Mouse (Mus musculus) cerebellum, adult (tissue): Measurements from ENCODE around the gene Gpr132.
"Not testable (repeated sequence)": the region's sequence is repeated elsewhere in the genome, so short reads cannot be mapped to it uniquely, and the experiment has no call there.

Source experiments
- ATAC-seq: cut with Nextera tagmentation; 2 replicates; pipeline ENCODE4 v1.9.2; 2017; ENCODE audit warnings: mild to moderate bottlenecking, moderate library complexity, mixed read lengths; ENCODE audit not compliant: insufficient number of reproducible peaks, low FRiP score, low TSS enrichment

Gpr132 gene

DNA sequence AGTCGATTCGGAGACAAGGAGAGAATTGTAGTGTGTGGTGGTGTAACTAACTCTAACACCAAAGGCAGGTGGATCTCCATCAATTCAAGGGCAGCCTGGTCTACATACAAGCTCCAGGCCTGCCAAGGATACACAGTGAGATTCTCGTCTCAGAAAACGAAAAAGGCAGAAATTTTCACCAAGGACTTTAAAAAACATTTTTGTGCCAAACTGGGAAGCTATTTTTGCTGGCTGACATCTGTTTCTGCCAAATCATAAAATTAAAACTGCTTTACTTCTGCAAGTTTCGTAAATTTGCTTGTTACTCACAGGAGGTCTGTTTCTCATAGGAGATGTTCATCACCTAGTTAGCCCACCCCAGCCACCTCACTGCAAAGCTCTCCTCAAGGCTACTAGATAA lies 42.1 kb downstream of the Gpr132 start:
- no peak for ATAC-seq

DNA sequence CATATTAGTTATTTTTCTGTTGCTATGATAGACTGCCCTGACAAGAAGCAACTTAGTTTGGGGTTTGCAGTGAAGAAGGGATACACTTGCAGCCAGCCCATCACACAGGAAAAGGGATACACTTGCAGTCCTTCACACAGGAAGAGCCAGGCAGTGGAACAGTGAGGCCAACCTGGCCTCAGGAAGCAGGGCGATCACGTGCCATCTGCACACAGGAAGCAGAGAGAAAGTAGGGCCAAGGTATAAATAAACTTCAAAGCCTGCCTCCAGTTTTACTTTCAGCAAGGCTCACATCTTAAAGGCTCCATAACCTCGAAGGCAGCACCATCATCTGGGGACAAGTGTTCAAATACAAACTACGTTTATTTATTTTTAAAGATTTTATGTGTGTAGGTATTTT lies 44.8 kb downstream of the Gpr132 start:
- no peak for ATAC-seq

DNA sequence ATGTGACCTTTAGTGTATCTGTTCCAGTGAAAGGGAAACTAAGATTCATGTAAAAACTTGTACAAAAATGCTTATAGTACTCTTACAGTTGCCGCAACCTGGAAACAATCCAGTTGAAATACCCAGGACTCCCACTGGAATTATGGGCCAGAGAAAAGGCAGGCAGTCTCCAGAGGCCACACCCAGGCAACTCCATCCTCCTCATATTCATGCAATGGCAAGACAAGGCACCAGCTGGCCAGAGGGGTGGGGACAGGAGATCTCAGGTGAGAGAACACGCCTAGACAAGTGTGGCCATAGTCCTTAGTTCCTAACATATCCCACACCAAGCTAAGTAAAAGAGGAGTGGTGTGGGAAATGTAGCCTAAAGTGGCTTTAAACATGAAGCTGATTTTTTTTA lies 45.4 kb downstream of the Gpr132 start:
- no peak for ATAC-seq

DNA sequence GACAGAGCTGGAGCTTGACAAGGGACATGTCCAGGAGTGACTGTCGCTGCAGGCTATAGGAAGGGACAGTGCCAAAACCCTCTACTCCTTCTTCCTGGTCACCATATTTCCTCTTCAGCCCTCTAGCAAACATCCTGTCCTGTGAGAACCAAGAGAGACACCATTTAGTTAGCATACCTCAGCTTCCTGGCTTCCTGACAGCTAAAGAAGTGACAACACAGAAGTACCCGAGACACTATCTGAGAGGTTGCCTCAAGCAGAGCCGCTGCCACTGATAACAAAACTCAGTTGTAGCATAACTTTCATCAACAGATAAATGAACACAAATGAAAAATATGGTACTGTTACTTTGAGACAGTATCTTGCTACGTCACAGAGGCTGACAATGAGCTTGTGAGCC lies 46.1 kb downstream of the Gpr132 start:
- no peak for ATAC-seq

DNA sequence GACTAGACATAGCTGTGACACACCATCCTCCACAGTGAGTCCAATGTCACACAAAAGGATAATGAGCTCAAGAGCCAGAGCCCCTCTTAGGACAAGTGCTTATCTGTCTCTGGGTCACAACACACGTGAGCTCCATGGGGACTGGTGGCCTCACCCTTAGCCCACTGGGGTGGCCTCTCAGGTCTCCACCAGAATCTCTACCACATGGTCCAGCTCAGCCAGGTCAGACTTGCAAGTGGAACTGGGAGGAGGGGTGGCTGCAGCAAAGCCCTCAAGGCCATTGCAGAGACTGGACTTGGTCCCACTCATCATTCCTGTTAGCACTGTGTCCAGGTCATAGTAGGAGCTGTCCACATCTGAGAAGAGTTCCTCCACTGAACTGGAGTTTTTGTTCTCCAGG lies 46.8 kb downstream of the Gpr132 start:
- ATAC-seq = no peak

DNA sequence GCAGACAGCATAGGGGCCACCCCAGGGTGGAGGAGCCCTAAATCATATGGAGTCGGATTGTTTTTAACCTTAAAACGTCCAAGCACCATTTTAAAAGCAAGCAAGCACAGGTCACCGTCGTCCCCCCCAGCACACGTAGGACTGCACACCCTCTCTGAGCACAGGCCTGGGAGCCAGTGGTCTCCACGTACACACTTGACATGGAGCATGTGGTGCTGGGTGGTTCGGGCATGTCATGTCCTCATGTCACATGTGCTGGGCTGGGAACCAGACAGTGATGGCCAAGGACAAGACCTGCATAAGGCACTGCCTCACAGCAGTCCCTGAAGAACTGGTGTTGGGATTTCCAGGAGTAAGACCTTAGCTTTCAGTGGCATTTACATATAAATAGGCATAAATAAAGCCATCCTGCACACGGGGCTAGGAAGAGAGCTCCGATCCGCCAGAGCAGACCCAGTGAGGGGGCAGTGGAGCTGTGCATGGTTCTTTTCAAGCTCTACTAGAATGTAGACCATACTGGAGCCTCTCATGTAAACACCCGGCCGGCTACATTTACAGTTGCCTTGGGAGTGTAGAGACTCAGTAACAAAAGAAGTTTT lies 47.5 kb downstream of the Gpr132 start:
- ATAC-seq = no peak

DNA sequence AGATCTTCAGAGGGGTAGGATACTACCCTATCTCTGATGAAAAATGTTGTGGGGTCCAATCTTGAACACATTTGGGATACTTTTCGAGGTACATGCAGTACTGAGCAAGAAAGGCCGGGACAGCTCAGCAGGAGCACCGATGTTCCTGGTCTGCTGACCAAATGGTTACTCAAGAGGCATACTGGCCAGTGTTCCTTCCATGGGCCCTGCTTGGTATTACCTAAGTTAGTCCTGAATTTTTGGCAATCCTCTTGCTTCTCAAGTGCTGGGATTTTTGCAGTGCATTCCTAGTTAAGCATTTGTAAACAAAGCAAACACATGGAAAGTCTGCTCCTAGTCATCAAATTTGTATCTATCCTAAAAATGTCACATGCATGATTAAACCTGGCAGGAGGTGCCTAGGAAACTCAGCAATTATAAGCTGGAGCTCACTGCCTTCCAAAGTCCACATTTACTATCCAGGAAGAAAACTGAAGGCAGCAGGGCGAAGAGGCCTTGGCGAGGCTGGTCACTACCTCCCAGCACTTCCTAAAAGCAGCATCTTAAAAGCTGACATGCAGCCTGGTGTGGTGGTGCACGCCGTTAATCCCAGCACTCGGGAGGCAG lies 48.9 kb downstream of the Gpr132 start:
- no peak for ATAC-seq

DNA sequence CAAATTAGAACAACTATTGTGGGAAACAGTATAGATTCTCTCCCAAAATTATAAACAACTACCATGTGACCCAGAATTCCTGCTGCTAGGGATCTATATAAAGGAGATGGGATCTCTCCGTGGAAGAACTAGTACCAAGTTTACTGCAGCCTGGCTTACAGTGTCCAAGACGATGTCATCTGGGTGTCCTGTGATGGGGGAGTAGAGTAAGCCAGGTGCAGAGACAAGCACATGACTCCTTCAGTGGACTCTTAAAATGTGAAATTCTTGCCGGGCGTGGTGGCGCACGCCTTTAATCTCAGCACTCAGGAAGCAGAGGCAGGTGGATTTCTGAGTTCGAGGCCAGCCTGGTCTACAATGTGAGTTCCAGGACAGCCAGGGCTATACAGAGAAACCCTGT lies 51.2 kb downstream of the Gpr132 start:
- not testable (repeated sequence) for ATAC-seq

DNA sequence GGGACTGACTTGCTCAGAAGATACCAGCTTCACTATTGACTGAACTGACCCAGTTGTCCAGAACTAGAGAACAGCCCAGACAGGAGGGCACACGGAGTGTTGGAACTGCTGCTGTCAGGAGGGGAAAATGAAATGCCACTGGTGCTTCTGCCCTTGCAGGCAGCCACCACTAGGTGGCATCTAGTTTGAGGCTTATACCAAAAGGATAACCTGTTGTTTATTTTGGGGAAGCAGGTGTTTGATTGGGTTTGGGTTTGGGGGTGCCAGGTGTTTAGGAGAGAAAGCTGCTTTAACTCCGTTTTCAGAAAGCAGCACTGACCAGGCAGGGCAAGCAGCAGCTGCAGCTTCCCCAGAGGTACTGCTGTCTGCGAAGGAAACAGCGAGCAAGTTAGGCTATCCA lies 51.7 kb downstream of the Gpr132 start:
- ATAC-seq = no peak

DNA sequence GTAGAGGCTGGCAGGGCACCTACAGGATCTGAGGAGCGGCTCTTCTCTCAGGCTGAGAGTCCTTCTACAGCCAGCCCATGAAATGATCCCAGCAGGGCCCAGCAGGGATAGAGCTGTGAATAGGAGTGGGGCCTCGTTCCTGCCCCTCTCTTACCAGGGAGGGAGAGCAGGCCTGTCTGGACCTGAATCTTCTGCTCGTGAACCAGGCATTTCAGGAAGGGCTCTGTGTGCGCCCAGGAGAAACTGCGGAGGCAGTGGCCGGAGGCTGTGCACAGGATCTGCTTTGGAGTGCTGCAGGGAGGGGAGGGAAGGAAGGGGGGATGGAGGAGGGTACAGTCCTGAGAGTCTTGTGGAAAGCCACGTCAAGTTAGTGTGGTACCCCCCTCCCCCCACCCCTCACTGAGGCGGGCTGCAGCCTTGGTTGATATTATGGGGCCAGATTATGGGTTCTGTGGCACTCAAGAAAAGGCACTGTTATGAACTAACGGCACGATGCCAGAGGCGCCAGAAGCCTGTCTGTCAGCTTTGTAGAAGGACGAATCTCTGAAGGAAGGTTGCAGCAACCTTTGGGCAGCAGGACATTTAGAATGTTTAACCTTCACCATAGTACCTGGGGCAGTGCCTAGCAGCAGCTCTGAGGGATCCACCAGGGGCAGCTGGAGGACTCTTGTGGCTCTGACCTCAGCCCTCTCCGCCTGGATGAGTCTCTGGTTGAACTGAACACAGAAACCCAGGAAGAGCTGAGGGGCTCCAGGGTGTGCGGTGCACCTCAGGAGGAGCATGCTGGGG lies 53.2 kb downstream of the Gpr132 start:
- ATAC-seq = no peak

DNA sequence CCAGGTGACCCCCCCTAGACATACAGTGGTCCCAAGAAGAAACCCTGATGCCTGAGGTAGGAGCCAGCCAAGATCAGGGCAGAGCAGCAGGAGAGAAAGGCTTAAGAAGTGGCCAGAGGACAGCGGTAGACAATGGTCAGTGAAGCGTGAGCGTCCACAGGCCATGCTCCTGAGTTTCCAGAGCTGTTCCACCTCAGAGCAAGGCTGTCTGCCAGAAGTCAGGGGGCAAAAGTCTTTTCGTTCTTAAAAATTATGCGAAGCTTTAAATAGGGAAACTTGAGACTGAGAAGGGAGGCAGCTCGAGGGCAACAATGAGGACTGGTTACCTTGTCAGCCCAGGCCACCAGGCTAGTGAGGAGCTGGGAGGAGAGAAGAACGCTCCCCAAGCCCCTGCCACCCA lies 54.7 kb downstream of the Gpr132 start:
- ATAC-seq = no peak

DNA sequence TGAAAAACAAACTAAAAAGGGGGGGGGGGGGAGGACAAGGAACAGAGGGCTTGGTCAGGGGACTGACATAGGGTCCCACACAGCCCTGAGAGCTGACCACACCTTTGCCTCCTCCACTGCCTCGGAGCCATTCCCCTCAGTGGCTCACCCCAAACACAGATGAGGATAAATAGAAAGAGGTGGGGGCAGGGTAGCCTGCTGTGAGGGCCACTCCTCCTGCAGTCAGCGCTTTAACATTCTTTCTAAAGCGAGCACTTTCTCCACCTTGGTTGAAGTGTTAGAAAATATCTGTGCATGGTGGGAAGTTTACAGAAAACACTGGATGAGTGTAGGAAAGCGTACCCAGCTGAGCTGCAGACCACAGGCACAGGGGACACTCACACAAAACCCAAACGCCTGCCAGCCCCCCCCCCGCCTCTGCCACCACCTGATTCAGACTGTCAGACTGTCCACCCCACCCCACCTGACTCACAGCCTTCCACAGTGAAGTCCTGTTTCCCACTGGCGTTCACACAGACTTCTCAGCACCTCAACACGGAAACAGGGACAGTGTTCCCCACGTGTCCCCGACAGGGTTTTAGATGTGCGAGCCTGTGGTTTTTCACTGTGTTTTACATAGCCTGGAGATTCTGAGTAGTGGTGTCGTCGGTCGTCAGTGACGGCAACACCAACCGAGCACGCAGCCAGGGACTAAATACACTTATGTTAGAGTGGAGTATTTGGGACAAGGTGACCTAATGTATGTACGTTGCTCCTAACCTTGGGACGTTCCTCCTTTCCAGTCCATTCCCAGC lies 57.7 kb downstream of the Gpr132 start:
- no peak for ATAC-seq

DNA sequence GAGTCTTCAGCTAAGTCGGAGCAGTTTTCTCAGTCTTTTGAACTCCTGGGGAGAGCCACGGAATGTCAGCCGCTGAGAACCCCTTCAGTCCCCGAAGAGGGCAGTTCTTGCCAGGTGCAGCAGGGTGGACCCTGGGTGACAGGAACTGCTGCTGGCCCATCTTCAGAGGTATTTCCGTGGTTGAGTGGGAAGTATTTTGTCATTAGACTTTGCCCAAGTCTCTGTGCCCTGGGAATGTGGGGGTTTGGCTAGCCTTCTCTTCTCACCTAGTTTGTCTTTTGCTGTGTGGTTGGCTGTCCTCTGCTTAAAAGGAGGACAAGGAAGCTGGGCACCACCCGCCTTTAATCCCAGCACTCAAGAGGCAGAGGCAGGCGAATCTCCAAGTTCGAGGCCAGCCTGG lies 58.4 kb downstream of the Gpr132 start:
- ATAC-seq = no peak

DNA sequence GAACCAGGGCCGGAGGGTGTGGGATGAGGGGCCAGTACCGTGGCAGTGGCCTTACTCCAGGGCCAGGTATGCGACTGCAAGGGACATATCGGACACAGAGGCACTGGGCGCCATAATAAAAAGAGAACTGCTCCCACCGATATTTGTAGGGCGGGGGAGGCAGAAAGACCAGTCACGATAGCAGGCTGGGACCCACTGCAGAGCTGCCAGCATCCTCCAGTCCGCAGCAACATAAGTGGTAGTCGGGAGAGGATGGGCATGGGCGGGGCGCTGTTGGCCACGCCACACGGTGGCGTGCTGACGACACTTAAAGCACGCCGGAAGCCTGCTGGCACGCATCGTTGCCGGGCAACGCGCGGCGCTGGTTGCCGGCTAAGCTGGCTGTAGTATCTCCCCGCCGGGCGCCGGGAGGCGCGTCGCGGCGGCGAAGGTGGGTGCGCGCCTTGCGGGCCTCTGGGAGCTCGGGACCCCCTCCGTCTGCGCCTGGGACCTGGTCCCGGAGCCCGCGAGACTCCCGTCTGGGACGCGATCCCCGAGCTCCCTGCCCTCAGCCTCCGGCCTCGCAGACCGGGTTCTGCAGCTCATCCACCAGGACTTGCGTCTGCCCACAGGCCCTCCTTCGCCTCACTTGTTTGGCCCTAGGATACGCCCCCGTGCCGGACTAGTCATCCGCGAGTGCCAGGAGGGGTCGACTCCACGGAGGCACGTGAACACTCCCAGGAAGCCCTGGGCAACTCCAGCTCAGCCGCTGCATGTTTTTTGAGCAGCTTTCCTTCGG lies 59.3 kb downstream of the Gpr132 start, which contains the start of gene Clba1:
Clba1 (plus strand) TSS at position 351 of the 778 bp plus-strand sequence.
- ATAC-seq = peak; percentile 88

DNA sequence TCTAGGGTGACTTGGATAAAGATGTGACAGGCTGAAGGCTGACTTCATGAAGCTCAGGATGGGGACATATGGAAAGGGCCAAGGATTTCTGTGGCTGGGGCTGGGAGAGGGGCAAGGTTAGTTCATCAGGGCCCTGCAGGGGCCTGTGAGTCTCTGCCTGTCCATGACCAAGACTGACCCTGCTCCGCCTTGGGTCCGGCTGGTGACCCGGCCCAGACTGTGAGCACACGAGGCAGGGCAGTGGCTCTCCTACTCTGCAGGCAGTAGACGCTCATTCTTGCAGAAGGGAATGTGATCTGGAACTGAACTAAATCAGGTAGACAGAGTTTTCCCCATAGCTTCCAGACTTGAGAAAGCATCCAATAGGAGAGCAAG lies 59.8 kb downstream of the Gpr132 start:
- peak; percentile 12; the same call in 1 of the 2 replicates for ATAC-seq

DNA sequence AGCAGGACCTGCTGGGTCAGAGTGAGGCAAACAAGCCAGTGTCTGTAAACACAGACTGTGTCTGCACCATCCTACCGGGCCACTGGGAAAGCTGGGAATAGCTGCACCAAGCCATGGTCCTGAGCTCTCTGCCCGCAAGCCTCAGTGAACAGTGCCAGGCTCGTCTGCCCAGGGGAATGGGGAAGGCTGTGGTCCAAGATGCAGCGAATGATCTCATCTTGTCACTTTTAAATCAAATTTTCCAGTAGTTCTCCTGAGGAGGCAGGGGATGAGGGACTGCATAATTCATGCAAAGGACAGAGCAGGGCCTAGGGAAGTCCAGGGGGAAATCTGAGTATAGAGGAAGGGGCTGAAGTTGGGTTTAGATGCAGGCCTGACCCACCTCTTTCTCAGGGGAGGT lies 60.2 kb downstream of the Gpr132 start:
- no peak for ATAC-seq

DNA sequence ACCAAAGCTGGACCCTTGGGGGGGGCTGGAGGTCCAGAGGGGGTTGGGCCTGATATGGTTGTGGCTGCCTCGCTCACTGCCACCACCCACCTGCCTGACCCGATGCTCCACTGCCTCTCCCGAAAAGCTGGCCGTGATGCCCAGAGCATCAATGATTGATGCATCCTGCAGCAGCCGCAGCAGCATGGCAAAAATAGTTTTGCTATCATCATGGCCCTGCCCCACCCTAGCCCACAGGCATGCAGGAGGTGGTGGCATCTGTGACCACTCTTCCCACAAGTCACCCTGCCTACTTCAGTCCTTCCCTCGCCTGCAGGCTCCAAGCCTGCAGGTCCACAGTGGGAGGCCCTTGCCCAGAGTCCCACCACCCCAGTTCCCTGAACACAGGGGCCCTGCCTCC lies 62.0 kb downstream of the Gpr132 start:
- ATAC-seq = no peak

DNA sequence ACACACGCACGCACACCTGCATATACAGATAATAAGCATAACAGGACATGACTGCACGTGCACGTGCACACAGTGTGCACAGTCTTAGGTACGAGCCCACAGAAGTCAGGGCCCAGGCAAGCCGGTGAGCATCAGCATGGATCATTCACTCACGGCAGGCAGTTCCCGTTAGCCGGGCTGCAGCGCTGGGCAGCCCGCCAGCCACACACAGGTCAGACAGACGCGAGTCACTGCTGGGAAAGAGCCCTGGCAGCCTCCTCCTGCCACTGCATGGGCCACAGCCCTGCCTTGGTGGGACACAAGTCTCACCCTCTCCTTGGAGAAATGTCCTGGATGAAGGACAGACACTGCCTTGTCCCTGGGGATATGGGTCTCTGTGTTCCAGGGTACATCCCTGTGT lies 64.0 kb downstream of the Gpr132 start:
- no peak for ATAC-seq

DNA sequence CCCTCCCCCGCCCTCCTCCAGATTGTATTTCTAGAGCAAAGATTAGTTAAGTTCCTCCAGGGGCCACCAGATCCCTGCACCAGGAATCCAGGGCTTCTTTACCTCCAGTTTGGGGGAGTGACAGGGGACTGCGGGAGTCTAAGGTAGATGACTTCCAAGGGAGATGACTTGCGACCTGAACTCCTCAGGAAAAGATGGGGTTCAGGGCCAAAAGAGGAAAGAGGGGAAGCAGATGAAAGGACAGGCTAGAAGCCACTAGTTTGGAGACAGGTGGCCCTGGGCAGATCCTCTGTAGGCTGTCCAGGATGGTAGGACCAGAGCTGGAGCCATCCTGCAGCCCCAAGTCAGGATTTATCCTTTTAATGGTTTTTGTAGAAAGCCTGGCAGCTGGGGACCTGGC lies 65.1 kb downstream of the Gpr132 start:
- ATAC-seq = no peak
